Mouse (Mus musculus) R1 (cell line): ENCODE results near the gene 3830417A13Rik.

Experiments
- DNase-seq: peaks from one replicate; pipeline ENCODE4 v3.0.0-alpha.2; 2018; ENCODE audit warnings: low read depth, low spot score

Gene 3830417A13Rik

DNA sequence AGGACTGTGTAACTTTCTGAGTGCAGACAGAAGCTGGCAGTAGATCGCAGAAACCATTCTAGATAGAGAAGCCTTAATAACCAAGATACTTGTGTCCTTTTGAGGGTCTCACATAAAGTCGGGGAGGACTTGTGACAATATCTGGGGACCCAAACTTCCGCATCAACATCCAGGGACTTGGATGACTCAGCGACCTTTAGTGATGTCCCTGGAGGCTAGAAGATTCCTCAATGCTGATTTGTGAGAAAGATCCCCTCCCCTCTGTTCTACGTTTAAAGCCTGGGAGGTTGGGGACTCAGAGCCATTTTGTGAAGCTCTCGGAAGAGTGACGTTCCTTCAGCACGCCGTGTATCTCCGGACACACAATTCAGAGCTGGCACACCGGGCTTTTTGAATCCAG is at the start of gene 3830417A13Rik:
TSS of gene 3830417A13Rik (plus strand) at position 301 of the 400 bp plus-strand sequence.
- no peak for DNase-seq

DNA sequence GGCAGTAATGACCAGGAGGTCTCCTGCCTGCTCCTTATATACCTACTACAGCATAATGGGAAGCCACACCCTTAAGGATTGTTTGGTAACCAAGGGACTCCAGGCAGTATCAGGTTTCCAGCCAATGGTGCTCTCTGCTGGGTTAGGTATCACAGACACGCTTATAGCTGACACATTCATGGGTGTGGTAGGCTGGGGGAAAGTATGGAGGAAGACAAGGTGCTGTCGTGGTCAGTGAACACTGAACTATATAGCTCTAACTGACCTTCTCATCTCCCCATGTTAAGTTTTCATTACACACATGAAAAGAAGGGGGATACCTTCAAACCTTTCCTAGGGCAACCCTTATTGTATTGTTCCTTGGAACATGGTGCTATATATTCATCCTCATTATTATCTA is 21.2 kb upstream of the 3830417A13Rik start, which contains the start of gene Gm6760:
TSS of gene Gm6760 (minus strand) at position 101 of the 400 bp plus-strand sequence.
- no peak for DNase-seq

DNA sequence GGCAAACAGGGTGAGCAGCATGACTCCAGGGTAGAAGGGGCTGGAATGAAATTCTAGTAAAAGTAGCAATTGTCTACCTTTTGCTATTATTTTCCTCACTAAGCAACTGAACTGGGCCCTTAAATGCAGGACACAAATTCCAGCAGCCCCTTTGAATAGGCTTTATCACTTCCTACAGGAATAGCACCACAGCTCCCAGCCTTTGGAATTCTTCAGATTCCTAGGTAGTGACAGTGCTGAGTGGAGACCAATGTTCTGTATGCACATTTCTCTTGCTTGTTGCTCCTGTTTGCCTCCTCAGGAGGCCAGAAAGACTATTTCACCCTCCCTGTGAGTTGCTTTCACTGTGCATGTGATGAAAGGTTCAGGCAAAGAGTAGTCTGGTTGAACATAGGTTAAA is 7.9 kb downstream of the 3830417A13Rik start:
- peak; percentile 74 for DNase-seq
